Mouse (Mus musculus): ENCODE measurements at regions not wholly inside any gene's neighbourhood (a gene's known extent, or its start where the extent isn't known, plus 50 kb on each side); places are given as distances from the start of the nearest gene placed in this dataset.
"Not testable (repeated sequence)": the region's sequence is repeated elsewhere in the genome, so short reads cannot be mapped to it uniquely, and the experiment has no call there.

DNA sequence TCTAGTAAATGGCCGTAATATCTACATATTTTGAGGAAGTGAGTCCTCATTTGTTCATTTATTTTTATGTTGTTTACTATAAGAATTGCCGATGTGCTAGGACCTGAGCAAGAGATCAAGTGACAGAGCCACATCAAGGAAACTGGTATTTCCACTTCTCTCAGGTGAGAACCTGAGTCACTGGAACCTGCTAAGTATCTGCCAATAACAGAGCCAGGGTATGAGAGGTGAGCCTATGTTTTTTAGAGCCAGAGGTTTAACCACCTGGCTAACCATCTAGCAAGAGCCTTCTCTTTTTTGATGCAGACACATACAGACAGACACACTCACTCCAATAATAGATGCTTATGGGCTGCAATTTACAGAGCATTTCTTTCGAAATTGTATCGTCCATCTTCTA, 101.2 kb upstream of the Fam78b start:
- DNase-seq (ENCODE audit: low read depth, low spot score), result no peak

DNA sequence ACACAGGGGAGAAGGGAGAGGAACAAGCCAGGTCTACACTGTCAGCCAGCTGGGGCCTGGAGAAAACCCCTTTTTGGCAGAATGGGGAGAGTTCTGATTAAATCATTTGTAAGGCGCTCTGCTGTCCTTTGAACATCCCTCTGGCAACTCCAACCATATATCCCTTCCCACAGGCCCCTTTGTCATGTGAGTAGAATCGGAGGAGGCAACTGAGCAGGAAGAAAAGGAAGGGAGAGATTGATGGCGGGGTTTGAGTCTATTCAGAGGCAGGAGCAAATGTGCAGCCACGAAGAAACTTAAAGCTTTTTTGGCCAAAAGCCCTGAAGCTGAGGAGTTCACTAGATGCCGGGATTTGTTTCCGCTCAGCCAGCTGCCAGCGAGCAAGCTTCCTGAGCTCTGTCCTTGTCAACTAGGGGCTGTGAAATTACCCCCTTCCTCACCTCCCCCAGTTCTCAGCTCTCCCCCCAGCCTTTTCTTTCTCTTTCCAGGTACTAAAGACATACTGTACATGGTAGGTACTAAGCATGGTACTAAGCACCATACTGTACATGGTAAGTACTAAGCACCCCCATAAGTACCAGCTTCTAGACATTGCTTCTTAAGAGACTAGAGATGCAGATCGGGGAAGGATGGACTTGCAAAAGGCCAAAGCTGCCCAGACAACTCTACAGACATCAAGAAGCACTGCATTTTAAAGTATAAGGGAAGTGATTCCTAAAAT, 100.6 kb upstream of the Fam78b start:
- no peak for DNase-seq (ENCODE audit: low read depth, low spot score)

DNA sequence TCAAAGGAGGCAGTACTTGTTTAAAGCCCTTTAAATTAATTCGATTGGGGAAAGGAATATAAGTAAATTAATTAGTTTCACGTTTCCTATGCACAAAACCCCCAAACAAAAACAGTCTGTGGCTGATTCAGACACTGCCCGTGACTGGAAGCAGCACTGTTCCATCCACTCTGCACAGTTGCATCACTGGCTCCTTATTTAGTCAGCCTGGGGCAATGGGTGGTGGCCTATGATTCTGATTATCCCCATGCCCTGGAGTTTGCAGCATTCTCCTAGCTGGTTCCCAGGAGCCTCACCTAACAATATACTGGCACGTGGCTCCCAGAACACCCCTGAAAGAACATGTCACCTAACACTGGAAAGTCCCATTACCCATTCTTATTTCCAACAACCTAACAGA, 99.6 kb upstream of the Fam78b start:
- no peak for DNase-seq (ENCODE audit: low read depth, low spot score)

DNA sequence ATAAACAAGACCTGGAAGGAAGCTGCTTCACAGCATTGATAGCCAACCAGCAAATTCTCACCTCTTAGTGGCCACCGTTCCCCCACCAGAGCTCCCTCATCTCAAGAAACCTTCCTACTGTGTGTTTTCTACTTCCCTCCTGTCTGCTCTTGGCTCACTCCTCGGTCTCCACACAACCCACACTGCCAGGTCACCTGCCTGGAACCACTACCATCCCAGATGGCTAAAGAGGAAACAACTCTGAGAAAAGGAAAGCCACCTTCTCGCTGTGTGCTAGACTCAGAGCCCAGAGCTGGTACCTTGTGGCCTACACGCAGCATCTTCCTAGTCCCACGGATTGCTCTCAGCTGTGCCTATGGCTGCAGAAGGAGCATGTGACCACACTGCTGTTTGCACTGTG, 97.8 kb upstream of the Fam78b start:
- DNase-seq (ENCODE audit: low read depth, low spot score), result no peak

DNA sequence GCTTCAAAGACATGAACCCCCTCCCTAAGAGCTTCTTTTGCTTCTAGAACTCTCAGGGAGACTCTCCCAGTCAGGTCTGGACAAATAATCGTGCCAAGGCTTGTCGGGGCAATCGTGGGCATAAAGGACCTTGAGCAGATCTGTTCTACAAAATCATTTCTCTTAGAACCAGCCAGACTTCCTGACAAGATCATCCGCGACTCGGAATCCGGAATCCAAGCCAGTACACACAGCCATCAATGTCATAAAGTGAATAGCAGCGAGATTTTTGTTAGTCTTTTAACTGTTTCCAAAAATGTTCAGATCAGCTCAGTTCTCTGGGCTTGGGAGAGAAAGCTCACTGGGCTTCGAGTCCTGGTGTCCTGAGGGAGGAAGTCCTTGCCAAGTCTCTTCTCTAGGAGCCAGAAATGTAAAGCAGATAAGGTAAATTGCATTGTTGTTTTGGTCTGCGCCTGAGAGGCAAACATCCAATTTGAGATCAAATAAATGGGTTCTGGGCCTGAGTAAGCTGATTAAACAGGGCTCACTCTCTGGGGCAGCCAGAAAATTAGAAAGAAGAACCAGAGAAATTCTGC, 92.9 kb upstream of the Fam78b start:
- DNase-seq (ENCODE audit: low read depth, low spot score), result no peak

DNA sequence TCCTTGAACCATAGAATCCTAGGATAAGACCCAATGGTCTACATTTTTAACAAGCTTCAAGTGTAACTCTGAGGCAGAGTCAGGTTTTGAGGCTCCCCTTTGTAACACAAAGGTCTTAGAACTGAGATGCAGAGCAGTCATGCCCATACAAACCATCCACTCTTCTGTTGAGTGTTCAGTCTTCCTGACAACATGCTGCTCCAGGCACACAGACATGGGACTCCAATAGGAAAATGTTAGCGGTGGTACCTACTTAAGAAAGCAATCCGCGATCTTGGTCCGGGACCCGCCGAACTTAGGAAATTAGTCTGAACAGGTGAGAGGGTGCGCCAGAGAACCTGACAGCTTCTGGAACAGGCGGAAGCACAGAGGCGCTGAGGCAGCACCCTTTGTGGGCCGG, 89.0 kb upstream of the Fam78b start:
- not testable (repeated sequence) for DNase-seq (ENCODE audit: low read depth, low spot score)

DNA sequence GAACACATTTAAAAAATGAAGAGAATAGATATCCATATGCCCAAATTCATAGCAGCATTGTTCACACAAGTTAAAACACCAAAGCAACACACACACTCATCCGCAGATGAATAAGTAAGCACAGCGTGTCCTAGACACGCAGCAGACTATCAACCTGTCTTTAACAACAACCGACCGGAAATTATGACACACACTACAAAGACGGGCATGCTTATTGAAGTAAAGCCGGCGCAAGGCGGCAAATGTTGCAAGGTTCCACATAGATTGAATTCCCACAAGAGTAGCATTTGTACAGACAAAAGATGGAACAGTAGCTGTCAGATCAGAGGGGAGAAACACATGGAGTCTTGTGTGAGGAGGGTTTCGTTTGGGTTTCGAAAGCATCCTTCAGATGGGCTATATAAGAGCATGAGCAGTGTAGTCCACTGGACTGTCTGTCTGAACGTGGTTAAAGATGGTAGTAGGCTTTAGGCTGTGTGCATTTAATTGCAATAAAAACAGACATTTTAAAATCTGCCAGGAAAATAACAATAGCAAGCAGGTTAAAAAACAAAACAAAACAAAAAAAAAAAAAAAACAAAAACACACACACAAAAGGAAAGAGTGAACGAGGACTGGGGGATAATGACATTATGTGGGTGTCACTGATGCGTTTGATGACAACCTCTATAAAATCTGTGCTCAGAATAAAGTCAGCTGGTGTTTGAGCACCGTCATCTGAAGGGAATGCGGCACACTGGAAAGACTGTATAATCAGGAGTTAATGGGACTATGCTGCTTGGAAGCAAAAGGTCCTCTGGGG, 78.1 kb upstream of the Fam78b start:
- no peak for DNase-seq (ENCODE audit: low read depth, low spot score)

DNA sequence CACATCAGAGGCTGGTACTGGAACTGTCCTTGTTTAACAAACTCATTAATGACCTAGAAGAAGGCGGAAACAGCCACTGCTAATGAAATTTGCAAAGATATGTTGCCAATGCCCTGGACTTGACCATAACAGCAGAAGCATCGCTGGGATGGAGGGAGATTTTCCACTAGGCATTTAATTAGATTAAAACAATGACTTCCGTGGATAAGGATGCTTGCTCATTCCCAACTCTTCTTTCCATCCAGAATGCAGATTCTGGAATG, 77.6 kb upstream of the Fam78b start:
- DNase-seq (ENCODE audit: low read depth, low spot score), result no peak

DNA sequence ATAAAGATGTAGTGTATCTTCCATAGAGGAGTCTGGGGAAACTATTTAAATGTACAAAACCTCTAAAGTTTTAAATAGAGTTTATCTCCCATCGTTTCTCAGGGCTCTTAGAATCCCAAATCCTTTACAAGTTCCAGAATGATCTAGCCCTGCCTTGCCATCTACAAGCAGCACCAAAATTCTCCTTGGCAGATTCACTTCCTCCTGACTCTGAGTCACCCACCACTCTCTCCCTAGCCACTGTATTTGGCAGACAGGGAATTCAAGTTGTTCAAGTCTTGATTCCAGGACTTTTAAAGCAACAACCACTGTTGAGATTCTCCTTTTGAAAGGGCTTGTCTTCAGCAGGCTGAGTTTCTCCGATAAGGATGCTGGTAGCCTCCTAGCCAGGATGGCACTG, 77.1 kb upstream of the Fam78b start:
- DNase-seq (ENCODE audit: low read depth, low spot score), result peak; percentile 6

DNA sequence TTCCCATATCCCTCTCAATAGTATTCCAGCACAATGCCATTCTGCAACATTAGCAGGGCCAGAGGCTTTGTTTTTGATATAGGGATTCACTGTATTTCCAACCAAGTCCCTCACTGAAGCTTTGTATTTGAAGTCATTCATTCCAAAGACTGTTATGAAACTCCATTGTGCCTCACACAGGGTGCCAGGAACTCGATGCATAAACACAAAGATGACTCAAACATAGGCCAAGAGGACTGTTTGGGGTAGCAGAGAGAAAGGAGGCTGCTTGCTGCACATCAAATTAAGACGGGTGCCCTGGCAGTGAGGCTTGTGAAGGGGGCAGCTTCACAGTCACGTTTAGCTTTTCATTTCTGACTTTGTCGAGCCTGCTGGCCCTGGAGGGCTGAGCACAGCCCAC, 75.1 kb upstream of the Fam78b start:
- no peak for DNase-seq (ENCODE audit: low read depth, low spot score)

DNA sequence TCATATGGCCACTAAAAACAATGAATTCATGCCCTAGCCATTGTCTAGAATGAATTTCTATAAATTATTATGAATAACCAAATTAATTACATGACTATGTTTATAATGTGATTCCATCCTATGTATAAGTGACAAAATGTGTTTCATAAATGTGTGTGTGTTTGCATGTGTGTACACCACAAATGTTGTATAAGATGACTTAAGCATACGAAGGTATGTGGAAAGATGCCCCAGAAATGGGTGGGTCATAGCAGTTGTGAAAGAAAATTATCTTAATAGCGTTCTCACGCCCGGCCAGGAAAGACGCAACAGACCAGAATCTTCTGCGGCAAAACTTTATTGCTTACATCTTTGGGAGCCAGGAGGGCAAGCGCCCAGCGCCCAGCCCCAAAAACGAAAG, 61.5 kb upstream of the Fam78b start:
- not testable (repeated sequence) for DNase-seq (ENCODE audit: low read depth, low spot score)

DNA sequence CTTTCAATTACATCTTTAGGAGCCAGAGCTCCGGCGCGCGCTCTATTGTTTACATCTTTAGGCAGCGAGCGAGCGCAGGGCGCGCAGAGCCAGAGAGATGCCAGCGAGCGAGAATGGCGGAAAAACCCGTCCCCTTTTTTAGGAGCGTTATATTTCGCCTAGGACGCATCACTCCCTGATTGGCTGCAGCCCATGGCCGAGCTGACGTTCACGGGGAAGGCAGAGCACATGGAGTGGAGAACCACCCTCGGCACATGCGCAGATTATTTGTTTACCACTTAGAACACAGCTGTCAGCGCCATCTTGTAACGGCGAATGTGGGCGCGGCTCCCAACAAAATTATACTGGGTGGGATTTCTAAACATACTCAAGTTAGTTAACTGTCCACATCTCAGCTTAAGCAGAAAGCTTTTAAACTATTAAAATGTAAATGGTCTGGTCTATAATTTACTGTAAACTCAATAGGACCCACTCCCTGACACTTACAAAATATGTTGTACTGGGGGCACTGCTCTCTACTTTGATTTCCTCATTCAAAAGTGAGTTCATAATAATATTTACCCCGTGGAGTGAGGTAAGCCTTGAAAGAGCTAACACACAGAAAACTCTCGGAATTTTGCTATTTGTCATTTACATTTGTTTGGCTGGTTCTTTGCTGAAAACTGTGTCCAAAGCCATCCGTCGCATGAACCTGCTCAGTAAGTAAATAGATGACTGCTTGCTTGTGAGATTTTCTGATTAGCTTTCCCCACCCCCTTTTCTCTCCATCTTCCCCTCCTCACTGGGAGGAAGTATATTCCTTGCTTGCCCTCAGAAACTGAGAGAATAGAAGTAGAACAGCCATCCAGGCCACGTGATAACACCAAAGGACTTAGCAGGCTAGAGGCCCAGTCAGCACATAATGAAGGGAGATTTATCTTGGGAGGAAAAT, 60.8 kb upstream of the Fam78b start:
- peak; percentile 21 for DNase-seq (ENCODE audit: low read depth, low spot score)

DNA sequence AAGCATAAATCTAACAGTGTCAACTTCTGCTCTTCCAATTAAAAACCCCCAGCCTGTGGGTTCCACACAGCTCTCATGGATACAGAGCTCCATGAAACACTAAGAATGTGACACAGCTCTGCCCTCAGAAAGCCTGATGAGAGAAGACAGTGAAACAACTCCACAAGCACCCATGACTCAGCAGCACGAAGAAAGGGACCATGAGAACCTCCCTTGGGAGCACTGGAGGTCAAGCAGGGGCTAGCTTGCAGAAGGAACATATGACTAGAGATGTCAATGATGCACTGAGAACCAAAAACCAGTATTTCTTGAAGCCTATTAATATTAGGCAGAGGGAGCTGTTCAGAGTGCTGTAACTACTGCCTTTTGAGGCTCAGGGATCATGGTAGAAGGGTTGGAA, 59.0 kb upstream of the Fam78b start:
- DNase-seq (ENCODE audit: low read depth, low spot score), result no peak

DNA sequence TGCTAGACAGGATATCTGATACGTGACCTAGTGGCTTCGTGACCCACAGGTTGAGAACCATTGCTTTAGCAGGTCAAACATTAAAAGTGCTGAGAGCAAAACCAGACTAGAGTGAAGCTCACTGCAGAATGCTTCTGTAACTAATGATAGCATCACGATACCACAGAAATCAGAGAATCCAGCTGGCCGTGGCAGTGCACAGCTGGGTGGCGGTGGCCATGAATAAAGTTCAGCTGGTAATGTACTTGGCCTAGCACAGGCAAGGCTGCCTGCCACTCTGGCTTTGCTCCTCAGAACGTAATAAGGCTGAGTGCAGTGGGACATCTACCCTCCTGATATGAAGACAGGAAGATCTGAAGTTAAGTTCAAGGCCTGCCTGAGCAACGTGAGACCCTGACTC, 56.7 kb upstream of the Fam78b start:
- no peak for DNase-seq (ENCODE audit: low read depth, low spot score)

DNA sequence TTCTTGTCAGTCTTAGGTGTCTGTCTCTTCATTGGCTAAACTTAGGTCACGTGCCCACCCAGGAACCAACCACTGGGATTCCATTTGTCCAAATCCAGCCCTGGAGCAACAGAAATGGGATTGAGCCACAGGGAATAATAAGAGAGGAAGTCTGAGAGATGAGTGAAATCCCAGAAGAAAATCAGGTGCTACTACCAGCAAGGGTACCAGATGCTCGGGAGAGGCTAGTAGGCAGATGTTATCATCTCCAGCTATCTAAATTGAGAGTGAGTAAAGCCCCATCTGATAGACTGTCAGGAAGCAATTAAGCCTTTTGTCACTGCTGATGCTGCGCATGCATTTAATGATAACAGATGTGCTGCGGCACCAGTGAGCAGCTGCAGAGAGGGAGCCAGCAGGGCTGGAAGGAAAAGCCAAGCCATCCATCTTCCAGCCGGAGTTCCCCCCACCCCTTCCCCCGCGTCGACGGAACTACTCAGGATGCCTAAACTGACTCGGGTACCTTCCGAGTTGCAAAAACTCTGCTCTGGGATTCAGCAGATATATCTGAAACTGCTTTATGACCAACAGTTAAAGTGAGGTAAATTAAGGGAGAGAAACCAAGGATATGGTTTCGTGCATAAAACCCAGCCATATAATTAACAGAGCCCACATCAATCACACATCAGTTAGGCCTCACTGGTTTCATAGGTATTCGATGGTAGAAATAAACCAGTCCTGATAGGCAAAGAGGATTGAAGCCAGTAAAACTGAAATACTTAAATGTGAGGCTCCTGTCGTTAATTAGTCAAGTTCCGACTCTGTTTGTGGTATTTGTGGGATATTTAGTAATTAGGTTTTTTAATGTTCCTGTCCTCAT, 53.1 kb upstream of the Fam78b start:
- no peak for DNase-seq (ENCODE audit: low read depth, low spot score)

All from skeletal muscle tissue, adult 2 months (tissue).